Mouse (Mus musculus) erythroblast, embryonic 14.5 days (primary cell): ENCODE measurements around the gene Serf2. TPM values are rescaled to one million over a fixed set of nuclear protein-coding genes. Genes with fewer than 3 reads are reported as not detected.
"Not testable (repeated sequence)": the region's sequence is repeated elsewhere in the genome, so short reads cannot be mapped to it uniquely, and the experiment has no call there.

Experiments
- H3K27me3 ChIP-seq: 2 replicates; pipeline ENCODE4 v1.6.1; 2012; ENCODE audit warnings: inconsistent platforms; ENCODE audit not compliant: control insufficient read depth
- H3K36me3 ChIP-seq: 2 replicates; pipeline ENCODE4 v1.6.1; 2012; ENCODE audit warnings: mild to moderate bottlenecking, inconsistent platforms; ENCODE audit not compliant: control insufficient read depth
- H3K4me1 ChIP-seq: 2 replicates; pipeline ENCODE4 v1.6.1; 2012; ENCODE audit warnings: inconsistent platforms; ENCODE audit not compliant: control insufficient read depth
- H3K4me3 ChIP-seq: replicated peaks from 2 replicates; pipeline ENCODE3; 2012; ENCODE audit warnings: moderate library complexity, mild to moderate bottlenecking, inconsistent platforms
- H3K9me3 ChIP-seq: 2 replicates; pipeline ENCODE4 v1.6.1; 2012; ENCODE audit warnings: low read length, inconsistent platforms, mixed read lengths; ENCODE audit not compliant: control insufficient read depth
- GATA1 ChIP-seq: IDR thresholded peaks from 2 replicates; pipeline ENCODE4 v1.6.1; 2012; ENCODE audit warnings: low read length, inconsistent platforms, mixed read lengths
- TAL1 ChIP-seq: IDR thresholded peaks from 3 replicates; pipeline ENCODE4 v1.6.1; 2012; ENCODE audit warnings: low read length, inconsistent platforms, mixed read lengths
- polyA plus RNA-seq: library from polyadenylated mRNA; stranded (reverse); fragments of >175 nt; gene quantifications from 2 replicates; pipeline ENCODE4 v1.2.3, GENCODE M21; 2012

Serf2 gene
- polyA plus RNA-seq, 1 experiment = 75.3 TPM

DNA sequence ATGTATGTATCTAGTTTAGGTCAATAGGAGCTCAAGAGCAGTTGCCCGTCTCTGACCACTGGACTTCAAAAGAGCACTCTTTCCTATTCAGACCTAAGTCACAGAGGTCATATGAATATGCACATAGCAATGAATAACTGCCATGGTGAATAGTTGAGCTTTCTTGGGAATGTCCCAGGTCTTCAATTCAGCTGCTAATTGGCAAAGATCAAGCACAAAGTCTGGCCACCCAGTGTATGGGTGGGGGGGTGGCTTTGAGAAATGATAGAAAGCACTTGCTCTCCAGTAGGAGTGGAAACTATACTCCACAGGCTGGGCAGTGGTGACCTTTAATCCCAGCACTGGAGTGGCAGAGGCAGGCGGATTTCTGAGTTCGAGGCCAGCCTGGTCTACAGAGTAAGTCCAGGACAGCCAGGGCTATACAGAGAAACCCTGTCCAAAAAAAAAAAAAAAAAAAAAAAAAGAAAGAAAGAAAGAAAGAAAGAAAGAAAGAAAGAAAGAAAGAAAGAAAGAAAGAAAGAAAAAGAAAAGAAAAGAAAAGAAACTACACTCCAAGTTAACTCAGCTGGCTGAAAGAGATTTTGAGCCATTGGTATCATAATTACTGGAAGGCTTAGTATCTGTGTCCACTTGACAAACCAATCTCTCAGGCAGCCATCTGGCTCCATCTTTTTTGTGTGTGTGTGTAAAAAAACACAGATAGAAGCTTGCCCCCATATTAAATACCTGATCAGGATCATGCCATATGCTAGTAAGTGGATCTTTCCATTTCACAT lies 28.7 kb downstream of the Serf2 start:
- H3K9me3 ChIP-seq = no peaks in the 10 kb centered on the region
- no peaks in the 10 kb centered on the region for H3K27me3 ChIP-seq
- H3K4me3 ChIP-seq = no peak overlapping the region
- TF ChIP-seq GATA1 = no peak
- TF ChIP-seq TAL1 = no peak
- H3K36me3 ChIP-seq = peaks cover 5% of the 10 kb centered on the region
- peaks cover 6% of the 10 kb centered on the region for H3K4me1 ChIP-seq

DNA sequence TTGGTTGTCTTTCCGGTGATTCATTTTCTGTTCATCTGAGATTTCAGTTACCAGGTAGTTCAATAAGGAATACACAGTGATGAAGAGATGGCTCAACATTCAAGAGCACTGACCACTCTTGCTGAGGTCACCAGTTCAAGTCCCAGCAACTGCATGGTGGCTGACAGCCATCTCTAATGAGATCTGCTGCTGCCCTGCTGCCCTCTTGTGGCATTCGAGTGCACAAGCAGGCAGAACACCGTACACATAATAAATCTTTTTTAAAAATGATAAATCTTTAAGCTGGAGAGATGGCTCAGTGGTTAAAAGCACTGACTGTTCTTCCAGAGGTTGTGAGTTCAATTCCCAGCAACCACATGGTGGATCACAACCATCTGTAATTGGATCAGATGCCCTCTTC lies 31.5 kb downstream of the Serf2 start:
- Histone ChIP-seq H3K4me3 (no peak overlapping the region), H3K27me3 (no peaks in the 10 kb centered on the region), H3K36me3 (peaks cover 5% of the 10 kb centered on the region), H3K9me3 (no peaks in the 10 kb centered on the region), H3K4me1 (no peaks in the 10 kb centered on the region)
- TF ChIP-seq GATA1 = no peak
- no peak for TF ChIP-seq TAL1

DNA sequence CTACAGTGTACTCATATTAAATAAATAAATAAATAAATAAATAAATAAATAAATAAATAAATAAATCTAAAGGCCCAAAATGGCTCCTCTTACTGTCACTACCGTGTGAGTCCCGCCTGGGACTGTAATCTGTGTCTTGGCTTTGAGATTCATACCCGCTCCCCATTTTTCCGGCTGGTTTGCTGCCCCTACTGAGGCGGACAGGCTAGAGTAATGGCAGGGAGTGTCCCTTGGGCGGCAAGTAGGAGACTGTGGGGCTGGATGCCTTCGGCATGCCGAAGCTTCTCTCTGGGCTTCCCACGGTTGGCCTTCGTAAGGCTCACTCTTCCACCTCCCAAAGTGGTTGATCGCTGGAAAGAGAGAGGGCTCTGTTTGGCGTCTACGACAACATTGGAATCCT lies 31.9 kb downstream of the Serf2 start:
- not testable (repeated sequence) for H3K9me3 ChIP-seq, H3K36me3 ChIP-seq, H3K4me1 ChIP-seq, H3K27me3 ChIP-seq, H3K4me3 ChIP-seq

DNA sequence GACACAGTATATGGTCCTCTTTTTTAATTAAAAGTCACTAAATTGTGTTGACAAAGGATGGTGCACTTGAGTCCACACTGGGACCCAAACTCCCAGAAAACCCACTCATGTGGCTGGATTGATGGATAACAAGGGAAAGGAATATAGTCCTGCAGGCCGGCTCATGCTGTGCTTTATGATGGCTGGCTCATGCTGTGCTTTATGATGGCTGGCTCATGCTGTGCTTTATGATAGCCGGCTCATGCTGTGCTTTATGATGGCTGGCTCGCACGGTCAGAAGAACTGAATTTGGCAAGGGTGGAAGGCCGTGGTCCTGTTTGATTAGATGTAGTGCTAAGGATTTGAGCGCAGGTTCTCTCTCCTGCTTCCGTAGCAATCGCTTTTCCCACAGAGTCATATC lies 34.6 kb downstream of the Serf2 start:
- TF ChIP-seq GATA1 (no peak), TAL1 (no peak)
- Histone ChIP-seq H3K4me1 (no peaks in the 10 kb centered on the region), H3K4me3 (no peak overlapping the region), H3K9me3 (no peaks in the 10 kb centered on the region), H3K36me3 (peaks cover 2% of the 10 kb centered on the region; the same call in 1 of the 2 replicates), H3K27me3 (no peaks in the 10 kb centered on the region)

DNA sequence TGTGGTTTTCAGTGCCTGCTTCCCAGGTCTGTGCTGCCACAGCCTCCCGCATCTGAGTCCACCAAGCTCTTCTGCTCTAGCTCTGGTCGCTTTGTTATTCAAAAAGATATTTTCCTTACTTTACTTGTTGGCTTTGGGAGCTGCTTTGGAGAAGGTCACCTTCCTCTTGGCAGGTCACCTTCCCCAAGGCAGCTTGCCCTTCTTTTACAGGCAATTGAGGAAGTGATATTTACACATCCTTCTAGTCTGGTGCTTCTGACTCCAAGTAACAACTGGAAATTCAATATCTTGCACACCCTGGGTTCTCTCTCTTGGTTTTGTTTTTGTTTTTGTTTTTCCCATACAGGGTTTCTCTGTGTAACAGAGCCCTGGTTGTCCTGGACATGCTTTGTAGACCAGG lies 35.4 kb downstream of the Serf2 start:
- not testable (repeated sequence) for H3K4me1 ChIP-seq, H3K9me3 ChIP-seq, H3K27me3 ChIP-seq, H3K36me3 ChIP-seq, H3K4me3 ChIP-seq

DNA sequence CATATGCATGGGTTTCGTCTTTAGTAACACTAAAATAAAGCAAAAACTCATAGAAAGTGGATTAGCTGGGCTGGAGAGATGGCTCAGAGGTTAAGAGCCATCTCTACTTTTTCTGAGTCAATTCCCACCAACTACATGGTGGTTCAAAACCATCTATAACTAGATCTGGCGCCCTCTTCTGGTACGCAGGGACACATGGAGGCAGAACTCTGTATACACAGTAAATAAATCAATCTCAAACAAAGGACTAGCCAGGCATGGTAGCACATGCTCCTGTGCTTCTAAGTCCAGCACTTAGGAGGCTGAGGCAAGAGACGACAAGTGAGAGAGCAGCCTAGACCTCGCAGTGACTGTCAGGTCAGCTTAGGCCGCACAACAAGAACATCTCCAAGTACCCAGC lies 52.6 kb downstream of the Serf2 start:
- not testable (repeated sequence) for H3K9me3 ChIP-seq, H3K27me3 ChIP-seq
- peaks cover 14% of the 10 kb centered on the region for H3K36me3 ChIP-seq

DNA sequence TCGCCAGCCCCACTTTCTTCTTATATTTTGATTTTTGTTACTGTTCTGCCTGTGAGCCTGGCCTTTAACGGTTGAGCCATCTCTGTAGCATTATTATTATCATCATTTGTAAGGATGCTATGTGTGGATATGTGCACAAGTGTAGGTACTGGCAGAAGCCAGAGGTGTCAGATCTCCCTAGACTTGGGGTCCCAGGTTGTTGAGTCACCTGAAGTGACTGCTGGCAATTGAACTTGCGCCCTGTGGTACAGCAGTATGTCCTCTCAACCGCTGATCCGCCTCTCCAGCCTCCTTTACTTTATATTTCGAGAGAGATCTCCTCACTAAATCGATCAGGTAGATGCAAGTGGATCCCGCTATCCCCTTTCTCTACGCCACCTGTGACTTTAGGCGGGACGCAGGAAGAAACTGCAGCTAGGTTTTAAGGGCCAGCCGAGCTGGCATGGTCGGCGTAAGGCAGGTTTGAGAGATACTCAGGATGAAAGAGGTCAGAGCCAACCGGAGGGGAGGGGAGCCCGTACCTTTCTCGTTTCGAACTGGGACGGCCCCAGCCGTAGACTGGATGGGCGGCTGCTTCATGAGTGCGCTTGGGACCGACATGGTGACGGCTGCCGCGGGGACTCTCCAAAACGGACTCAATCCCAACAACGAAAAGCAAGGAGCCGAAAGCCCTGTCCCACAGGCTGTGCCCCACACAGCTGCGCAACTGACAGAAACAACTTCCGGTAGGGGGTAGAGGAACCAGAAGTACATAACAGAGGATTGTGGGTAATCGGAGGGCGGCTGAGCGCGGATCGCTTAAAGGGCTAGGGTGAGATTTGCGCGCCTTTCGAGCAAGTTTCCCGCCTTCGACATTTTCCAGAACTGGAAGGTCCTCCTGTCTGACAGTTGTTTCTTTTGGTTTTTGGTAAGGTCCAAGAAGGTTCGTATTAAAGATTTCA lies 57.2 kb downstream of the Serf2 start, which contains the start of the genes Mfap1a and Wdr76:
TSS of gene Mfap1a (minus strand) at position 724 of the 941 bp plus-strand sequence.
TSS of gene Wdr76 (plus strand) at position 782 of the 941 bp plus-strand sequence.
- peak within 1 kb of the TSS; percentile 71 for H3K4me3 ChIP-seq
- H3K9me3 ChIP-seq, H3K27me3 ChIP-seq: not testable (repeated sequence)
- H3K36me3 ChIP-seq = peaks cover 42% of the 10 kb centered on the region
- peaks cover 43% of the 10 kb centered on the region for H3K4me1 ChIP-seq

More for the DNA sequence above, 52.6 kb downstream of the Serf2 start:
- H3K4me3 ChIP-seq, H3K4me1 ChIP-seq: not testable (repeated sequence)

DNA sequence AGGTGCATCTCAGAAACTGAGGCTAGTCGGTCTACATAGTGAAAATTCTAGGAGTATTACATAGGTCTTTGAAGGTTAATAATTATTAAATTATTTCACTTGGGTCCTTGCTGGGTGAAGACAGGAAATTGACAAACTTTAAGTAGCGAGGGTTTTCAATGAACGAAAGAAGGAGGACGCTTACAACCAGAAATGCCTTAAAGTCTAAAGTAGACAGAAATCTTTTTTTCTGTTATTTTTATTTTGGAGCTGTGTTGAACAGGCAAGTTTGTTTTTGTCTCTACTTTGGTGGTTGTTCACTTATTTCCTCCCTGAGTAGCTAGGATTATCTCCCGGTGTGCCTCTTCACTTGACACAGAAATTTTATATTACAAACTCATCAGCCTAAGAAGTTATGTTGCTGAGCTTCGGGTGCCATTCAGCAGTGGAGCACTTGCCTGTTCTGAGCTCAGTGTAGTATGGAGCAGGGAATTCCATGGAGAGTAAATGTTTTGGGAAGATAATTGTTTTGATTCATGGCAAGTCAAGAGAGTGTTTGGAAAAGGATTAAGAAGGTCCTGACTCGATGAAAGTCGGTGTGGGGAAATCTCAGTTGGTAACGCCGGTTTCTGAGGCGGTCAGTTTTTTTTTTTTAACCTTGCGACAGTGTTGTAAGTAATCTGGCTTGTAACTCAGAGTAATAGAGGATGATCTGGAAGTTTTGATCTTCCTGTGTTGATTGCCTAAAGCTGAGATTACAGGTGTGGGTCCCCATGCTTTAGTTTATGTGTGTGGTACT lies 58.4 kb downstream of the Serf2 start:
- Histone ChIP-seq H3K36me3 (peaks cover 51% of the 10 kb centered on the region), H3K4me3 (peak overlapping the region; percentile 71), H3K27me3 (no peaks in the 10 kb centered on the region), H3K9me3 (peaks cover 2% of the 10 kb centered on the region; the same call in 1 of the 2 replicates), H3K4me1 (peaks cover 47% of the 10 kb centered on the region)
- TF ChIP-seq GATA1 (no peak), TAL1 (no peak)

Other genes starting within 250 kb of the Serf2 start
- gene Trp53bp1, start 177.8 kb upstream of the Serf2 start, polyA plus RNA-seq = 2.9 and 3.1 TPM in 2 replicates
- 0.02 and 0.03 TPM in 2 replicates for gene Map1a, start 159.6 kb upstream of the Serf2 start, polyA plus RNA-seq
- gene Ppip5k1, start 93.8 kb upstream of the Serf2 start, polyA plus RNA-seq = 0.27 and 0.67 TPM in 2 replicates
- not detected in 2 replicates for gene Ckmt1, start 91.5 kb upstream of the Serf2 start, polyA plus RNA-seq
- not detected in 2 replicates for gene Strc, start 62.0 kb upstream of the Serf2 start, polyA plus RNA-seq
- gene Pdia3, start 35.4 kb upstream of the Serf2 start, polyA plus RNA-seq = 16.4 and 16.8 TPM in 2 replicates
- not detected in 2 replicates for gene Catsper2, start 35.4 kb upstream of the Serf2 start, polyA plus RNA-seq
- gene Ell3, start 4.9 kb upstream of the Serf2 start, polyA plus RNA-seq = not detected in 2 replicates
- 0.17 and 0.52 TPM in 2 replicates for gene Hypk, start 4.1 kb downstream of the Serf2 start, polyA plus RNA-seq
- gene Serinc4, start 7.6 kb downstream of the Serf2 start, polyA plus RNA-seq = 0.04 TPM in 1 of 2 replicates, not detected in the other
- gene Mfap1b, start 24.9 kb downstream of the Serf2 start, polyA plus RNA-seq = 0.22 and 0.29 TPM in 2 replicates
- gene Mfap1a, start 57.5 kb downstream of the Serf2 start, polyA plus RNA-seq = 0.45 and 0.75 TPM in 2 replicates
- 0.08 and 0.11 TPM in 2 replicates for gene Wdr76, start 57.5 kb downstream of the Serf2 start, polyA plus RNA-seq